Mouse (Mus musculus): ENCODE results near the gene Rxfp1.

- no peak for TF ChIP-seq POLR2A (IDR thresholded peaks at IDR 0.05; ENCODE audit: control insufficient read depth, extremely low read depth, insufficient read depth, low read length, poor library complexity)
- TF ChIP-seq CTCF (IDR thresholded peaks at IDR 0.05; ENCODE audit: borderline replicate concordance, control insufficient read depth, extremely low read depth, insufficient read depth, low read length, poor library complexity) = no peak
Measured at GRCm38 (mm10) chr3:79726506-79727075, 11.1 kb downstream of the Rxfp1 start.
